Mouse (Mus musculus) lung, adult 2 months (tissue): Measurements from ENCODE around the gene Cdkal1.

Experiments
- CTCF ChIP-seq: fragments of 200-500 bp; IDR thresholded peaks from 2 replicates; pipeline ENCODE4 v1.5.1; 2011; ENCODE audit warnings: mild to moderate bottlenecking, low read length, control low read depth; ENCODE audit not compliant: insufficient read depth
- POLR2A ChIP-seq: fragments of 200-500 bp; IDR thresholded peaks from 2 replicates; pipeline ENCODE4 v1.6.1; 2011; ENCODE audit warnings: low read depth, mild to moderate bottlenecking, control low read depth, low read length, borderline replicate concordance; ENCODE audit errors: extremely low read depth

DNA sequence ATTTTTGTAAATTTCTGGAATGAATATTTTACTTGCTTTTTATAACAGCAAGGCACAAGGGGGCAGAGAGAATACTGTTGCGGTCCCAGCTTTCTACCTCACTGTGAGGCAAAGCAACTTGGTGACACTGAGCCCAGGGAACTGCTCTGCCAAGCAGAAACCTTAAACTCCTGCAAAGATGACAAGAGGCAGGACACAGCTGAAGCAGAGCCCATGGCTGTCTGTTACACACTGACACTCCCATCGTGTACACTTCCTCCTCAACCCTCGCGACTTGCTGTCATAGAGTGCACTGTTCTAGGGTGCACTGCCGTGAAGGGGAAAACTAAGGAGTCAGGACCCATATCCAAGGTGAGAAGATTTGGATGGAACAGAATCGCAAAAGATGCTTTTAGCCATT is 393.2 kb downstream of the Cdkal1 start:
- TF ChIP-seq CTCF, result no peak
- no peak for TF ChIP-seq POLR2A
